Mouse (Mus musculus): ENCODE data around the gene Dido1.

DNA sequence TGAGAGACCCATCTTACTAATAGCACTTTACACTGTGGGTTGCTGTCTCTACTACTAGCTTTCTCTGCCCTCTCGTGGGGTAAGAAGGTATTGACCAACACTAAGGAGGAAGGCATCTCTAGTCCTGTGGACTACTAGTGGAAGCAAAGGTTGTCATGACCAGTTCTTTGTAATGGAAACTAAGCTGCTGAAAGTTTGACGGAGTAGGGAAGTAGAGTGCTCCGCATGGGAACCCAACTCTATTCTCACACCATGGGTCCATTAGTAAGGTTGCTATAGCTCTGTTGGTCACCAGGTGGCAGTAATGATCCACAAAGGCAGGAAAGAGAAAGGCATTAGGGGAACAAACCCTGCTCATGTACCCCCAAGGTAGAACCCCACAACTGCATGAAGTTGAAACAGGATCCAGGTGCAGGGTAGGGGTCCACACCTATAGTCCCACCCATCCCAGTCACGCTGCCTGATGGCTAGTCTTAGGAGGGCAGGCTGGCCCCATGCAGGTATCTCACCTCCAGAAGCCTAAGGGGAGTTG, 31.1 kb downstream of the Dido1 start:
- TF ChIP-seq CTCF (IDR thresholded peaks at IDR 0.05; ENCODE audit: low read depth) (peak; percentile 92), EP300 (IDR thresholded peaks at IDR 0.05; ENCODE audit: low read depth) (no peak)
